Mouse (Mus musculus) adrenal gland, adult 18-20 months (tissue): Measurements from ENCODE around the gene Ern1. TPM values are rescaled to one million over a fixed set of nuclear protein-coding genes. Genes with fewer than 3 reads are reported as not detected.

Experiments used
- DNase-seq, 2 experiments: peaks; one replicate each; pipeline ENCODE4 v3.0.0; 2021 to 2022; ENCODE audit warnings: low spot score in 2 of 2
- long read RNA-seq, 2 experiments: library from polyadenylated mRNA; stranded (forward); transcript quantifications; one replicate each; pipeline ENCODE4 v2.0.0; 2021
- total RNA-seq, 2 experiments: library from RNA; stranded (reverse); gene quantifications; 1 replicate in 1 of 2; 2 replicates in 1 of 2; pipeline ENCODE4 v1.2.3; 2021

The Ern1 gene
- total RNA-seq: 100 to 1,000 TPM in 1 of 2 experiments, 10 to 100 TPM in 1; 74.1 to 154 TPM
- long read RNA-seq, experiment 1, full-length matches to known transcripts: 2 of 6 reads
- long read RNA-seq, experiment 1, partial matches to known transcripts: 1 of 6 reads
- long read RNA-seq, experiment 1, other reads (novel, unspliced or antisense): 3 of 6 reads
- long read RNA-seq, experiment 2, full-length matches to known transcripts: 5 of 16 reads
- long read RNA-seq, experiment 2, partial matches to known transcripts: 2 of 16 reads
- long read RNA-seq, experiment 2, other reads (novel, unspliced or antisense): 9 of 16 reads

DNA sequence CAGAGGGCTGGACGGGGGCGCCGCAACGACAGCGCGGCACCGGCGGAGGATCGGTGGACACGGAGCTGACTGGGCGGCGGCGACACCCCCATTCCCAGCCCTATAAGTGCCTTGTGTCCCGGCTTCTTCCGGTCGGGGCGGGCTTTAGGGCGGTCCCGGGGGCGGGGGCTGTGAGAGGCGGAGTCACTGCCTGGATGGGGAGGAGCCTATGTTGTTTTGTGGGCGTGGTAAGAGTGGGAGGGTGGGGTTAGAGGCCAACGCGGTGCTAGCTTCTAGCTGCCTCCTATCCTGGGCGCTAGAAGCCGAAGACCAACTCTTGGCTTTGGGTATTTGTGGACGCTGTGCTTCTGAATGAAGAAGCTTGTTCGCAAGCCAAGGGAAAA is at the start of gene Ern1:
Gene Ern1, minus strand, starts transcription at position 120 of the 383 bp plus-strand sequence.
- peak; percentile 97 to 99 for DNase-seq

DNA sequence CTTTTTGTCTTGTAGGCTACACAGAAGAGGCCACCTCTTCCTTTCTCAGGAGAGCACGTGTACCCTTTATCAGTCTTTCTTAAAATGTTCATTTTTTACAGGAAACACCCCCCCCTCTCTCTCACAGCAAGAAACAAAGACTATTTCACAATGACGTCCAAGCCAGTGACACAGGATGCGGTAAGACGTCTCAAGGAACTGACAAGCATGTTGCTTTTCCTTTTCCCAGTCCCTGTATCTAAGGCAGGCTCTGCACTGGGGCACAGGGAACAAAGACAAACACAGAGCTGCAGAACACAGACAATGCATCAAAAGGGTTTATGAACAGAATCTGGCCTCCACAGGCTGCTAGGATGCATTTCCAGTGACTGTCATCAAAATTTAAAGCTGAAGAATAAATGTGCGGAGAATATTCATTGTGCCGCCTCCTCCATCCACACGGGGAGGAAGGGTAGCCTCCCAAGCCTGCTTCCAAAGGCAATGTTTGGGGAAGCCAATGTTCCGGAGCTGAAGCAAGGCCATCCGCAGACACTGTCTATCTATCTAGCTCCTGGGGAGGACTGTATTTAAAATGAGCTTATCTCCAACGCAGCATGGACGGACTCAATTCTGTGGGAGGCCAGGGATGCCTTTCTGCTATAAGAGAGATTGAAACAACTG is 48.7 kb upstream of the Ern1 start:
- DNase-seq: no peak

DNA sequence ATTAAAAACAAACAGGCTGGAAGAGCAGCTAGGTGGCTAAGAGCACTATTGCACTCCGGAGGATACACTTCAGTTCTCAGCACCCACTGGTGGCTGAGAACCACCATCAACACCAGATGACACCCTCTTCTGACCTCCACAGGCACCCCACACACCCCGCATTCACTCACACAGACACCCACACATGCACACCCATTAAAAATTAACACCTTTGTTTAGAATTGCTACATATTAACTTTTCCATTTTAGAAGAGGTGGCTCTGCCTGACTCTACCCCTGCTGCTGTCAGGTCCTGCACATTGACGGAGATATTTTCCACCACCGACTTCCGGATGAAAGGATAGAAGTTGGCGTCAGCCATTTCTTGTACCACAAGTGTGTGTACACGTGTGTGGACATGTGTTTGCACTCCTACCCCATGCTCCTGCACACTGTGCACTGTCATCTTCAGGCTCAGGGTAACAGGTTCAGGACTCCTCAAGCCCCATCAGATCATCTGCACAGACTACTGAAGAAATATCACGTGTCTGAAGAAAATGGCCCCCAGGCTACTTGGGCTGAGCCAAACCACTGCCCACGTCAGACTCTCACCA is 48.1 kb upstream of the Ern1 start:
- no peak for DNase-seq

DNA sequence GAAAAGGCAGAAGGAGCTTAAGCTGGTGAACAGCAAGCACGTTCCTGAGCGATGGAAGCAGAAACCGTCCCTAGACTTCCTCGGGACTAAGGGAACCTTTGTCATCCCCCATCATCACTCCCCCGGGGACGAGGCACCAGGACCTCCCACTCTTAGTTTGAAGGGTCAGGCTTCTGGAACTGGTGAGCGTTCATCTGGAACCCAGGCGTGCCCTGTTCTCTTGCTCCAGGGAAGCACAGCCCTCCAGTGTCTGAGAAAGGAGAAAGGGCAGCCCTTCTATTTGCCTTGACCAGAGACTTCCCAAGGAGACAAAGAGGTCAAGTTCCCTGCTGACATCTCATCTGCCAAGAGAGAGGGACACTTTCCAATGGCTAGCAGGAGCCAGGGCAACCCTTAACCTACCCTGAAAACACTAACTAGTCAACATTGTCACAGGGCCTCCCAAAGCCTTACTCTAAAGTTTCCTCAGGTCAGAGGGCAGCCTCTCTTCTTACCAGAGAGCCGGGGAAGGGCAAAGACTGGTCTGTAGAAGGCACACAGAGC is 44.7 kb upstream of the Ern1 start:
- DNase-seq: no peak

DNA sequence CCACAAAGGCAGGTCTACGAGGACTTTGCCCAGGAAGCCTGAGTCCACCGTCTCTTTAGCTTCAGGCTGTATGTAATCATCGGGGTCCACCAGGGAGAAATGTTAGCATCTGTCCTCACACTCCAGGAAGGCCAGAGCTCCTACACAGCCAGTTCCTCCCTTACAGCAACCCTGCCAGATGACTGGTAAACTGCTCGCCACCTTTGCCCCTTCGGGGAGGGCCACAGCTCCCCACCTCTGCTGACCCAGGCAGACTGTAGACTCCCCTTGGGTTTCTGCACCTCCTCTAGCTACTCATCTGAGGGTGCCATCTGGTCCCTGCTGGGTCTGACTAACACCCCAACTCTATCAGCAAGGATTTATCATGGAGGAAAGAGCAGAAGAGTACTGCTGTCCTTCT is 42.1 kb upstream of the Ern1 start:
- no peak for DNase-seq

DNA sequence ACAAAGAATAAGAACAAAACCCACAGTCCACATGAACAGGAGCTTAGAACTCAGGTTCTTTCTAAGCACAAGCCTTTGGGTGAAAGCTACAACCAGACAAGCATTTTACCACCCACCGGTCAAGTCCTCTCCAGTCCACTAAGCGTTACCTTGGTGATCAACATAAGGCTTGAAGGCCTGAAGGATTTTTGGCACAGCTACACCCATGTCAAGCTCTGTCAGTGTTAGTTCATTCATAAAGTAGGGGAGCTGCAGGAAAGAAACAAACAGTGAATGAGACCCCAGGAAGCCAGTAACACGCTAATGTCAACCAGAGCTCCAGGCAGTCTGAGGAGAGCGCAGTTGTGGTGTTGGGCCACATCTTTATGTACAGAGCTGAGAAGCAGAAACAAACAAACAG is 41.5 kb upstream of the Ern1 start:
- DNase-seq: no peak

DNA sequence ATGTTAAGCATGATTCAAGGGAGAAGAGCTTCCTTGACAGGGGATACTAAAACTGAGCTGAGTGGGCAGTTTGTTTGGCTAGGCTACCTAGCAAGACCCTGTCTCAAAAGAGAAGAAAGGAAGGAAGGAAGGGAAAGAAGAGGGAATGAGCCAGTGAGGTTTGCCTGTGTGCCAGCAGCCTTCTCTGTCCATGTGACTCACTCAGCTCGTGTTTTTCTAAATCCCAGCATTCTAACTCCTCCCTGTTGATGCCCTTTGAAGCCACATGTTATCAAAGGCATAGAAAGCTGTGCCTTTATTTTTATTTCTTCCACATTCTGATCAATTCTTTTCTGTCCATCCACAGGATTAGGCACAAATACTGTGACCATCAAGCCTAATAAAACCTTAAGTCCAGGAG is 40.3 kb upstream of the Ern1 start:
- no peak for DNase-seq

DNA sequence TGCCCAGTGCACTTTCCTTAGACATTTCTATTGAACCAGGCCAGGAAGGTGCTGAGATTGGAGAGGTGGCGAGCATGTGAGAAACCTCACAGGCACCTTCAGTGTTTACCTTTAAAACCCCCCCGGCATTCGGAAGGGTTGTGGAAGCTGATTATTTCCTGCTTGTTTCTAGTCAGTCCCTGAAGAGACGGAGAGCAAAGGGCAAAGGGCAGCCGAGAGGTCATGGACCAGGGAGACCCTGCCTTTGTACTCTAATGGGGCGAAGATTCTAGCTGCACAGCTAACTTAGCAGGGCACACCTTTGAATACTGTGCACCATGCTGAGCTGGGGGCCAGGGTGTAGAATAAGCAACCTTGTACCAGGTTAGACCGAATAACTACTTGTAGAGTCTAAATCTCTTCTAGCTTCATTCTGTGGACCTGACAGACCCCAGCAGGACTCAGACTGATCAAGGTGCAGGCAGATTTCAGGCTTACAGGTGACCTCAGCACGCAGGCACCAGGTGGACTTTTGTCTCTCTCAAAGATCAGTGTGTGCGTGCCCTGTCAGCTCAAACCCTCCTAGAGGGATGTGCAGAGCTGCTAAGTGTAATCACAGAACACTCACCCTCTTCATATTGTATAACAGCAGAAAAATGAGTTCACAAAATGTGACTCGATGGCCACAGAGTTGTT is 39.6 kb upstream of the Ern1 start:
- no peak for DNase-seq

DNA sequence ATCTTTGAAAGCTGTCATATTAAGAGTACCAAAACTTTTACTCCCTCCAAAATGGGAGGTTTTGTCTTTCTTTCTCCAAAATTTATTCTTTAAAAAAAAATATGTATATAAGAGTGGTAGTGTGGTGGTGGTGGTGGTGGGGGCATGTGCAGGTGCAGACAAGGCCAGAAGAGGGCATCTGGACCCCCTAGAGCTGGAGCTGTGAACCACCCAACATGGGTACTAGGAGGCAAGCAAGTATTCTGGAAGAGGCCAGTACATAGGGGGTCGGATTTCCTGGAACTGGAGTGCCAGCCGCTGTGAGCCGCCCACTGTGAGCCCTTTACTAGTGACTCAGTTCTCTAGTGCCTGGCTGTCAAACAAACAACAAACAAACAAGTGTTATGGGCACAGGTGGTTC is 34.9 kb upstream of the Ern1 start:
- DNase-seq: no peak

DNA sequence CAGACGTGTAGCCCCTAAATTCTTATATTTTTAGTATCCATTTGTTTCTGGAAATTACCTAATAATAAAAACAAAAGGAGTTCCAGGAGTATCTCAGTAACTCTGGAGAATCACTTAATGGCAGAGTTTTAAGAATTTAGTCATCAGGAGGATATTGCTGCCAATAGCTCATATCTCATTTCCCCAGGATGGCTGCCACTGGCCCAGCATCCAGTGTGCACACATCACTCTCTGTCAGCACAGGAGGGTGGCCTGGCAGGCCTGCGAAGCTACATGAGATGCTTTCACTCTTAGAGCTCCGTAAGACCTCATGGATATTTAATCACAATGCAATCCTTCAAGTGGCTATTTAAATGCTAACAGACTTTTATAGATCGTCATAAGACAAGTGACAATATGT is 34.0 kb upstream of the Ern1 start:
- no peak for DNase-seq

DNA sequence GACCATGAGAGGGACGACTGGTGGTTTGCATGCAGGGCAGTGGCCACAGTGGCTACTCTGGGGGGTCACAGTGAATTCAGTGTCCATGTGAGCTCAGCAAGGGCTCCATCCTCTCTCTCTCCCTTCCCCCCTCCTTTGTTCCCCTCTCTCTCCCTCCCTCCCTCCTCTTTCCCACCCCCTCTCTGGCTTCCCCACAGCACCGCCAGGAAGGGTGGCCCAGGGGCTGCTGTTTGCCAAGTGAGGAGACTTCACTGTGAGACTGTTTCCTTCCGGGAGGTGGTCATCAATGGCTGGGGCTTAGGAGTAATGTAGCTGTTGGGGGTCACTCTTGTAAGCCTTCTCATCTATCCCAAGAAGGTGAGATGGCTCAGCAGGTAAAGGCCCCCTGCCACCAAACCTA is 32.8 kb upstream of the Ern1 start:
- DNase-seq: no peak

DNA sequence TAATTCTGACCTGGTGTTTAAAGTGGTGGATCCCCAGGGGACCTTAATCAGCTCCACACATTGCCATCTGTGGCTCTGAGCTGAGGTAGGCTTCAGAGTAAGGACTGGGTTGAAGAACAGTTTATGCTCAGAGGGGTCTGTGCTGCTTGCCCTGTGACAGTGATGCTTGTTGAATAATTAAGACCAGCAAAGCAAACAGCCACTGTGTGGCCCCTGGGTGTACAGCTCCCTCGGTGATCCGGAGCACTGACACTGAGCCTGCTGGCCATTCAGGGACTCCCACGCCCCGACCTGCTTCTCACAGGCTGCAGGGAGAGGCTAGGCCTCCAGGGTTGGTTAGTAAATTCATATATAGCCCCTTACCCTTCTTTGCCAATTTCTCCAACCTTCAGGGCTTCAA is 31.9 kb upstream of the Ern1 start:
- no peak for DNase-seq

DNA sequence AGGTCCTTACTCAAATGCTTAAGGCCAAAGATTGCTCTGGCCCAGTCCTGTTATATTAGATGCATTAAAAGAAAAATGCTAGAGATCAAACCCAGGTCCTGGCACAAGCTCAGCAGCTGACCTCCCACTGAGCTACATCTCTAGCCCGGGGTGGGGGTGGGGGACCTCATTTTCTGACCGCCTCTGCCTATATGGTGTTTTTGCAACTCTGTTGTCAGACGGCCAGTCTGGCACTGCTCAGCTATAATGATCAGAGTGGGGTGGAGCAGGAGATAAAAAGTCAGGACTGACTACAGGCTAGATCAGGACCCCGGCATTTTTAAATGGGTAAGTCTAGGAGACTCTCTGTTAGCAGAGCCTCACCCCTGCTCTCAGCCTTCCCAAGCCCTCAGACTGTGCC is 30.7 kb upstream of the Ern1 start:
- no peak for DNase-seq

DNA sequence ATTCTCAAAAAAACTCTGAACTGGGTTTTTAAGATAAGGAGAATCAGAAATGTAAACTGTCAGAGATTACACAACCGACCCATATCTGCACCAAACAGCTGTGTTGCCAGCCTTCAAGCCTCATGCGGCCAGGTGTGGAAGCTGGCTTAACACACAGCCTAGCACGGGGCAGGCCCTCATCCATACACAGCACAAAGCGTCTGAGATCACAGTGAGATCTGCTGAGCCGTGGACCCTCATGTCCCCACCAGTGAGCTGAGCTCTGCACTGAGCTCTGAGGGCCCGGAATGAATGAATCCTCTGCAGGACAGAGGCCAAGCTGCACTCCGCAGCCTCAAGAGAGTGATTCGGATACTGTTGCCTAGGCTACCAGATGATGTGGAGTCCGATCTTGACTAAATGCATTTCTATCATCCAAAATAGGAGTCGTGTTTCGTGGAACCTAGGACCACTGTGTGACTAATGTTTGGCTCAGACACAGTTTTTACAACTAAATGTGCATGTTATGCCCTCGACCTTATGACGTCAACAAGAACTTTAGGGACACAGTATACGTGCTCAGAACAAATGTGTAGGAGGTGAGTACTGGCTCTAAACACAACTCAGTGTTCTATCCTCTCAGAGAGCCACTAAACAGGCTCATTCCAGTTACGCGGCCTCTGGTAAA is 27.6 kb upstream of the Ern1 start:
- no peak for DNase-seq

DNA sequence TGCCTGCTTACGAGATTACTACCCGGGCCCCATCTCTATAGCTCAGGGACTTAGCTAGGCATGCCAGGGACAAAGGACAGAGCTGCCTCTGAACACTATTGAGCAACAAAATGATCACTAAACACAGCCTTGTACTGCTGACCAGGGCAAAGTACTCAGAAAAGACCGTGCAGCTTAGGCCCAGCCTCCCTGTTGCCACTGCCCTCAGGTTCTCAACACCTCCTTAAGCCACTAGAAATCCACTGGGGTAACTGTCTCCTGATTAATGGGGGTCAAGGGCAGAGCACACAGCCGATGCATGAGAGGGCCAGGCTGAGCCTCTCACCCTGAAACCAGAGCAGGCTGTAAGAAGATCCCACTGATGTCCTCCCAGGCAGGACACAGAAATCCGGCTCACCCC is 26.8 kb upstream of the Ern1 start:
- no peak for DNase-seq

DNA sequence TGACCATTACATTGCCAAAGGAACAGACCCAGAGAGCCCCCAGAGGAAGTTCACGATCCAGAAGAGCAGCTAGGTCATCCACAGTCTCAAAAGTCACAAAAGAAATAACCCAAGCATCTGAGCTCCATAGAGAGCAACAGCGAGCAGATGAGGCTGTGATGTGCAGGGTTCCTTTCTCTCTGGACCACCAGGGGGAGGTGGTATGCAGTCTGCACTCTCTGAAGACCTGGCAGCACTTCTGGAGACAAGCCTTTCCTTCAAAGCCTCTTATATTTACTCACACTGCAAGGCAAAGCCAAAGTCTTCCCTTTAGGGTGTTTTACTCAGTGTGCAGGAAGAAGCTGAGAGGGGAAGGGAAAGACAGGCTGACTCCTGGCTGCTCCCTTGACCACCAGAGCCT is 25.5 kb upstream of the Ern1 start:
- peak in 1 of 2 experiments; percentile 46 for DNase-seq

DNA sequence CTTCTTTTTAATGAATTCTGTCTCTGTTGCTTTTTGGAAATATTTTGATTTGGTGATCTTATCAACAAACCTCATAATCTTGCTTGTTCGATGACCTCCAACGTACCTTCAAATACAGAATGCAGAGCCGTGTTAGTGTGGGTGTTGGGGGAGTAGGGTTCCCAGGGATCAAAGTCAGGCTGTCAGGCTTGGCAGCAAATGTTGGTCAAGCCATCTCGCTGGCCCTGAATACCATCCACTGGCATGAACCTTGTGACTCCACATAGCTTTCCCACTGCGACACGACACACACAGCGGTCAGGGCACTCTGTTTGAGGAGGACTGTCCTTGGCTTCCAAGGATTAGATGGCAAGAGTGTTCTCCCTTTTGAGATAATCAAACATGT is 24.3 kb upstream of the Ern1 start:
- no peak for DNase-seq

DNA sequence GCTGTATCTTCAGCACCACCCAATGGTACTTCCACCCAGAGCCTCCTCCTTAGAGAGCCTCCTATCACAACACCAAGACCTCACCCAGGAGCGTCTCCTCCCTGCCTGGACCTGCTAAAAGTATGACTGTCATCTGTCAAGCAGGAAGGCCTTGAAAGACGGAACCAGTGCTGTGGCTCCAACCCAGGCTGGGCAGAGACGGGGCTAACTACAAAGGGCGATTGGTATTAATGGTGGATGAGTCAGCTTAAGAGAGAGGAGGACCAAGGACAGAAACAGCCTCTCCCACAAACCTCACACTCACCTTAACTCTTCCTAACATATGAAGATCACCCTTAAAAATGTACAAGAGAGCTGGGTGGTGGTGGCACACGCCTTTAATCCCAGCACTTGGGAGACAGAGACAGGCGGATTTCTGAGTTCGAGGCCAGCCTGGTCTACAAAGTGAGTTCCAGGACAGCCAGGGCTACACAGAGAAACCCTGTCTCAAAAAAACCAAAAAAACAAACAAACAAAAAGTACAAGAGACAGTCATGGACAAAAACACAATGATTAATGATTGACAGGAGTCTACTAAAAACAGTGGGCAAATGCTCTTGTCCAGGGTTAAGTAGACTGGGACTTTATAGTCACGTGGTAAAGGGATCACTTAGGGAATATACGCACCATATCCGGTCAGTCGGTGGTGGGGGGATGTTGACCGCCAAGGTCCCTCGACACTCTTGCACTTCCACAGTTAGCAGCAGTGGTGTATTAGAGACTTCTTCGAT is 23.8 kb upstream of the Ern1 start:
- no peak for DNase-seq

DNA sequence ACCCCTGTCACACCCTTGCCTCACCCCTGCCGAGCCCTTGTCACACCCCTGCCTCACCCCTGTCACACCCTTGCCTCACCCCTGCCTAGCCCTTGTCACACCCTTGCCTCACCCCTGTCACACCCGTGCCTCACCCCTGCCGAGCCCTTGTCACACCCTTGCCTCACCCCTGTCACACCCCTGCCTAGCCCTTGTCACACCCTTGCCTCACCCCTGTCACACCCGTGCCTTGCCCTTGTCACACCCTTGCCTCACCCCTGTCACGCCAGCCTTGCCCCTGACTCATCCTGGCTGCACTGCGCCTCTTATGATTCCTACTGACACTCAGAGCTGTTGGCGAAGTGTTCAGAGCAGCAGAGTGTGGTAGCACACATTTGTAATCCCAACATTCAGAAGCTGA is 20.0 kb upstream of the Ern1 start:
- DNase-seq: no peak

DNA sequence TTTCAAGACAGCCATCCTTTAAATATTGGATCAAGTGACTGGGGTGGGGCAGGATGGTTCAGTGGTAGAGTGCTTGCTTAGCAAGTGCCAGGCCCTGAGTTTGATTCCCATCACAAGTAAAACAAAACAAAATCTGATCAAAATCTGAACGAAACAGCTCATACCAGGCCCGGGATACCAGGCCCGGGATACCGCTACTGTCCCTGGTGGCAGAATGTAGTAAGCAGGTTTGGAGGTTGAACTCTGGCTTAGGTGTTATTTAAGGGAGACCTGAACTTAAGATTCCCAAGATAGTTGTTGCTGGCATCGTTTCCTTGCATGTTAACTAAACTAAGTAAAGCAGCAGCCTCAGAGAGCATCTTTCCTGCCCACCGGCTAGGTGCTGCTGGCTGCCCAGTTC is 18.6 kb upstream of the Ern1 start:
- no peak for DNase-seq

DNA sequence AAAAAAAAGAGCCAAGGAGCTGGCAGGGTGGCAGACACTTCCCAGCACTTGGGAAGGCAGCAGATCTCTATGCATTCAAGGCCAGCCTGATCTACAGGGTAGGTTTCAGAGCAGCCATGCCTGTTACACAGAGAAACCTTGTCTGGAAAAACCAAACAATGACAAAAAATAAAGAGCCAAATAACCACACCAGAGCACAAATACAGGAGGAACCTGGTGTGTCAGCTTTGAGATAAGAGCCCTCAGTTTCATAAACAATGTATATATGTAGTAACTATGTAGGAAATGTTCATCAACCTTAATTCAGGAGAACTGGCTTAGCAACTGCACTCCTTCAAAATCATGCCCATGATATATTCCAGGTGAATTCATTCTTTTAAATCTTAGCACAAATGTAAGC is 16.5 kb upstream of the Ern1 start:
- no peak for DNase-seq
